Mouse (Mus musculus) layer of hippocampus, postnatal 10 days (tissue): Measurements from ENCODE around the gene Faf1. TPM values are rescaled to one million over a fixed set of nuclear protein-coding genes. Genes with fewer than 3 reads are reported as not detected.
"Not testable (repeated sequence)": the region's sequence is repeated elsewhere in the genome, so short reads cannot be mapped to it uniquely, and the experiment has no call there.

Source experiments
- DNase-seq, 2 experiments: peaks; one replicate each; pipeline ENCODE4 v3.0.0; 2021; ENCODE audit warnings: low spot score in 2 of 2
- total RNA-seq, 2 experiments: library from RNA; stranded (reverse); gene quantifications; 2 replicates each; pipeline ENCODE4 v1.2.3; 2021

Faf1 gene
- total RNA-seq, 2 experiments from 2014 or later: 31.6 to 33.7 TPM

DNA sequence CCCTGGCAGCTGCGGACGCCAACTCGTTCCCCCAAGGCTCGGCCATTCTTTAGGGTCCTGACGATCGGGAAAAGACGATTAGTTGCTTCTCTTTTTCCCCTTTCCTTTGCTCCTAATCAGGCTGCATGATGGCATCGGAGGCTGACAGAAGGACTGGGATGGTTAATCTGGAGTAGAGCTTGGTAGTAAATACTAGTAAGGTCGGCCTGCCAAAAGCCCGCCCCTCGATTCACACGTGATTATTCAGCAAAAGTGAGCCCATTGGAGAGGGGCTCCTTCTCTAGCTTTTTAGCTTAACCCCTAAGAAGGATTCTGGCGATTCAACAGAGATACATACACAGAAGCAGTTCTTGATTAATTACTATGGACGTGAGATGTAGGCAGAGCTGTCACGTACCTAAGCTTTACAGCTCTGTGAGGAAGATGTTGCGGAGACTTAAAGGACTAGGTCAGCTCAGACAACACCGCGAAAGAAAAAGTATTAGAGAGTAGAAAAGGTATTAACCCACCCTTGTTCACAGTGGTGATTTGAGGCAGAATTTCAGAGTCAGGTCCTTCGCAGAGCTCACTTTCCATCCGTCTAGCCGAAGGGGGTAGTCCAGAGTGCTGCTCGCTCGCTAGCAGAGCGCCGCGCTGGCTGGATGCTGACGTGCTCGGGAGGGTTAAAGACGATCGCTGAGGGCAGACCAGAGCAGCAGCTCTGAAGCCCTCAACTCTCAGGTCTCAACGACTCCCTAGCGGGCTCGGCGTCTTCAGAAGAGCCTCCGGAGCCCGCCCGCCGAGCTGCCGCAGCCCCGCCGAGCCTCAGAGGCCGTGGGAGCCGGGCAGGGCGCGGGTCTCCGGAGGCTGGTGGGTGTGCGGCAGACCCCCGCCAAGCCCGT is 11.0 kb upstream of the Faf1 start:
- DNase-seq: peak; percentile 67 to 70

DNA sequence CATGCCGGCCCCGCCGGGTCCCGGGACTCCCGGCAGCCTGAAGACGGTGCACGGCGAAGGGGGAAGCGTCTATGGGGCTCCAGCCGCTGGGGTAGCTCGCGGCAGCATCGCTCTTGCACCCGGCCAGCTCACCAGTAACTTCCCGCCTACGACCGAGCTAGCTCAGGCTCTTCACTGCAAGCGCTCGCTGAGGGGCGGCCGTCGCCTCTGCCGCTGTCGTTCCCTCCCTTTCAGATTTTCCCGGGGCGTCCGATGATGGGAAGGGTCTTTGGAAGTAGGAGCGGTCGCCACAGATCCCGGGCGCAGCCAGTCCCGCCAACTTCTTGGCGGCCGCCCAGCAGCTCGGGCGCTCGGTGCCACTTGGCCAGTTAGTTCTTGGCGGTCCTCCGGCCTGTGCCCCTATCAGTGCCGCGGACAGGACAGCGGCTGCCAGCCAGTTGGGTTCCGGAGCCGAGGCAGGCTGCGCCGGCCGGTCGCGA is 10.4 kb upstream of the Faf1 start:
- DNase-seq: peak; percentile 60 to 74

DNA sequence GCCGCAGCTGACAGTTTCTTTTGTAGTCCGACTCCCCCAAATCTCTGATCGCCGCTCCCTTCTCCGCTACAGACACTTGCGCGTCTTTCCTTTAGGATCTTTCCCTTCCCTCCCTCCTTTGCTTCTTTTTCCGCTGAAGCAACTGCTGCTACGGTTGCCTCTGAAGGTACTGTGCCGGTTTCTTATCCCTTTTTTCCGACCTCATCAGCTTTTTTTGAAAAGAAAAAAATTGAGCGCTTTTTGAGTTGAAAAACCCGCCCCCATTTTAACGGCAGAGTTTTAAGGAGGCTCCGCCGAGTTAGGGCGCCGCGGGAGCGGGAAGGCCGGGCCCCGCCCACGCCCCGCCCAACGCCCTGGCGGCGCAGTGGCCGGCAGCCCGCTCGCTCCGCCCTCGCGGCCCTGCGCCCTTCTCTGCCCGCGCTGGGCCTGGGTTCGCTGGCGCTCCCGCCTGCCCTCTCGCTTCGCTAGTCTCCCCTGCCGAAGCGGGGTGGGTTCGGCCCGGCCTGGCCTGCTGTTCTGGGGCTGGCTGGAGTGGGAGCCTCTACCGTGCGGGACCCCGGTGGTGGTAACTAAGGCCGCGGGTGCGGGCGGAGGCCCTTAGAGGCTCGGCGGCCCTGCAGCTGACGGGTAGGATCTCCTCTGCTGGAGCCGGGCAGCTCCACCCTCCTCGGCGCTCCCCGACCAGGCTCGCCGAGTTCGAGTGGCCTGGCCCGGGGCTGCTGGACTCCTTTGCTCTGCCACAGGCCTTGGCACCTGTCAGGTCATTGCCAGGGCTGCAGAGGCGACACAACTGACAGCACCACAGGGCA is 9.7 kb upstream of the Faf1 start, which contains the start of gene Cdkn2c:
Gene Cdkn2c, minus strand, starts transcription at position 729 of the 809 bp plus-strand sequence.
- DNase-seq: peak; percentile 74 to 84

DNA sequence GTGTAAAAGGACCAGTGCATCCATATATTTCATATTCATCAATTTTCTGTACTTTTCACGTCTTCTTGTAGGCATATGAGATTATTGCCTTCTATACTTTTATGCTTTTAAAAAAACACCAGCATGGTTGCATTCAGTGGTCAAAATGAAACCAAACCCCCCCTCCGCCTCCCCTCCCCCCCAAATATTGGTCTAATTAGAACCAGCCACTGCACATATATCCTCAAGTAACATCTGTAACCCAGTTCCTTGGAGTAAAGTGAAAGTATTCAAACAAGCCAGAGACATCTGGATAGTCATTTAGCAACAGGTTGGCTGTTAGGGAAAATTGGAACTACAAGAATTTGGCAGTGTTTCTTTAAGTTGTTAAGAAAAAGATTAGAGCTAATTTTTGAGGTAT is 8.9 kb upstream of the Faf1 start:
- no peak for DNase-seq

DNA sequence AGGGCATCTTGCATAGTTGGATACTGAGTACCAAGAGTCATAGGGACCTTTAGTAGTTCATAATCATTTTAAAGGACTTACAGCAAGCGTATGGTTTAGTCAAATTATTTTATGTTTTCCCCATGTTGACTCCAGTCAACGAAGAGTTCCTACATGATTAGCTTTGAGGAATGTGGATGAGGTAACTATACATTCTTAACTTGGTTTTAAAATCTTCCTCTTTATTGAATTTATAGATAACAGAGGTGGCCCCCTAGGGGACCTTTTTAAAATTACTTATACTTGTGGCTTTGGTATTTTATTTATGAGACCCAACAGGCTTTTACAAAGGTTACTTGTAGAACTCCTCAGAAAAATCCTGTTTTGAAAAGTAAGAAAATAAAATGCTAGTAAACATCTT is 6.2 kb upstream of the Faf1 start:
- no peak for DNase-seq

DNA sequence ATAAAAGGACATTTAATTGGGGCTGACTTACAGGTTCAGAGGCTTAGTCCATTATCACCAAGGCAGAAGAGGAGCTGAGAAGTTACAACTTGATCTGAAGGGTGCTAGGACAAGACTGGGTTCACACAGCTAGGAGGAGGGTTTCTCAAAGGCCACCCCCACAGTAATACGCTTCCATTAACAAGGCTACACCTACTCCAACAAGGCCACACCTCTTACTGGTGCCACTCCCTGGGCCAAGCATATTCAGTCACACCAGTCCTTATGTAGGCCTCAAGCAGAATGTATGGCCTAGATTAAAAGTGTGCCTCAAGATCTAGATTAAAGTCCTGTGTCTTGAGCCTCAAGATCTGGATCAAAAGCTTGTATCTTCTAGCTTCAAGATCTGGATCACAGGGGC is 4.4 kb upstream of the Faf1 start:
- DNase-seq: no peak

DNA sequence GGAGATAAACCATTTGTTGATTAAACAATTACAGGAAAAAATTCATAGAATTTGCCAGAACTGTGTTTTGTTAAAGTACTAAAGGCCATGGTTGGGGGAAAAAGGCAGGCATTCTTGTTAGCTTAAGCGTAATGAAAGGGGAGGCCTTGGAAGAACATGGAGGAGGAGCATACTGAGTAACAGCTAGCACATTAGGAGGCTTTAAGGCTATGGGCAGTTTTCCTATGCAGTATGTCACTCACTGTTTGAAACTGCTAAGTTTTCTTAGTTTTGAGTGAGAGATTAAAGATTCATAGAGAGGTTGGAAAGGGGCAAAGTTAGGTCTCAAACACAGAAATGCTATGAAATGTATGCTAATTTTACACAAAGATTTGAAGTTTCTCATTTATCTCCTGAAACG is 2.3 kb upstream of the Faf1 start:
- no peak for DNase-seq

DNA sequence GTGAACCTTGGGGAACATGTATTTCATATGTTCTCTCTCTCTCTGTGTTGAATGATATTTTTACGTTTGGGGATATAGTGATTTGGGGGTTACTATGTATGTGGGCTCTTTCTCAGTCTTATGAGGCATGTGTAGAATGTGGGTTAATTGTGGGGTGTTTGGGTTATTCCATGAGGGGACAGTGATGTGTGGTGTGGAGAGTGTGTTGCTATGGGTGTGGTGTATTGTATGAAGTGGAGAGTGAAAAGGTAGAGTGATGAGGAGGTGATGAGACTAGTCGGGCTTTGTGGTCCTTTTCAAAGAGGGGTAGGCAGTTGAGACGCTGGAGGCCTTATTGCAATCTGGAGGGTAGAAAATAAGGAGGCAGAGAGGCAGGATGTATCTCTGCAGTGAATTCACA is 833 bp downstream of the Faf1 start:
- no peak for DNase-seq

DNA sequence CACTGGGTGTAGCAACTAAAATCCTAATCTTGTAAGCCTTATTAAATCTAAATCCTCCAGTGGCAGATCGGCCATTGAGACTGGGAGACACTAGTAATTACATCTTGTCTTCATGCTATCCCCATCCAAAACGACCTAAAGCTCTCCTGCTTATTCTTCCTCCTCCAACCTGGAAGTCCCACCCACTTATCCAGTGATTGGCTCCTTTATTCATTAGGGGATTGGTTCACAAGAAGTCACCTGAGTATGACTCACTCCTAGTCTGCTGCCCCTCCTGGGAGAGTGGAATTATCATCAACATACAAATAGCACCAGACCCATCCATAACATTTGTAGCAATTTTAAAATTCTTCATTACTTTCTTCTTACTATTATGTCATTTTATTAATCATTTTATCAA is 7.2 kb downstream of the Faf1 start:
- no peak for DNase-seq

DNA sequence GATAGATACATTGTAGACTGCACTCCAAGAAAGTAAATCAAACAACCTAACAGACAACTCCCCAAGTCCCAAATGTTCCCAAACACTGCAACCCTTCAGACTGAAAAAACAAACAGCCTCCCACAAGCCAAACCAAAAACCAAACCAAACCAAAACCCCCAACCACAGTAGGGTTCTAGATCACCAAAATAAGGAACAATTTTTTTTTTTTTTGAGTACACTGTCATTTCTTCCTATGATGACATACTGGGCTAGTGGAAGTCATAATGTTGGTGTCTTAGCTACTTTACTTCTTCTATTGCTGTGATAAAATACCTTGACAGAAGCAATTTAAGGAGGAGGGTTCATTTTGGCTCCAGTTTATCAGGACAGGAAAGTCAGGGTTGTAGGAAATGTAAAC is 16.3 kb downstream of the Faf1 start:
- no peak for DNase-seq

DNA sequence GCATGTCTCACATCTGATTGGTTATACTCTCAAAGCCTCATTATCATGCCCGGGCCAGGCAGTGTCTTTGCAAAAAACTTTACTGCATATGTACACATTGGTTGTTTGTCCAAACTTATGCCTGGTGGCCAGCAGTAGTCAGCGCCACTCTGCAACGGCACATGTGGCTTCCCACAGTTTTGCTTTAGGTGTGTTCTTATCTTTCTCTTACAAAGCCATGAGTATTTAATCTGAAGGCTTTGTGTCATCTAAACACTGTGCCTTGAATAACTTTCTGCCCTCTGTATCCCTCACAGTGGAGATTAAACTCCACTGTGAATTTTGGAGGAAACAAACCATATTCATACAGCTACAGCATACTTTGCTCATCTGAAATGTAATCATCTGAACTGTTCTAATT is 24.3 kb downstream of the Faf1 start:
- not testable (repeated sequence) for DNase-seq

DNA sequence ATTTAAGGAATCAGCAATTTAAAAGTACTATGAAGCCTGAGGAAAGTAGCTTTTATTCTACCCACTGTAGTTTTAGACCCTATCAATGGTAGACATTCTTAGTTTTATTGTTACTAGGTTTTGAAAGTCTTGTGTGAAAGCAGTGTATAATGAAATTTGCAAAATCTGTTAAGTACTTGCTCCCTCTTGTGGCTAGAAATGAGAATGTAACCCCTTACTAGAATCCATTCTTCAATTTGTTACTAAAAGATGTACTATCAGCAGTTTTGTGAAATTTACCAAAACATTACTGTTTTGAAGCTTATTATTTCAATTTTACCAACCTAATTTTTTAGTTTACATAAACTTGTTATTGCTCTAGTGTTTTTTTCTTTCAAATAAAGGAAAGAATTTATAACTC is 27.2 kb downstream of the Faf1 start:
- DNase-seq: no peak

DNA sequence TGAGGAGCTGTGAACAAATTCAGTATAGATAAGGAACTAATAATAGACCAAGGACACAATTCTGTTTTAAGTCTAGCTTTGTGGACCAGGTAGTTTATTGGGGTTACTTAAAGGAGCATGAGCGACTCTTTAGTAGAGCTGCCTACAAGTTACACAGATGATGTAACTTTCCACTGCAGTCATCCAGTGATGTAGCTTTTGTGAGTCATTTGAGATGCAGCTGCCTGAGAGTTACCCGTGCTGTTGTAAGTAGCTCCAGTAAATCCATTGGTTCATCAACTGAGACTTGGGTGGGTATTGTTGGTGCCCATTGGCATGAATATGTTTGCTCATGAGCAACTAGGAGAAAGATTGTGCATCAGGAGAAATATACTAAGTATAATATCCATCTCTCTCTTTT is 29.0 kb downstream of the Faf1 start:
- DNase-seq: no peak

DNA sequence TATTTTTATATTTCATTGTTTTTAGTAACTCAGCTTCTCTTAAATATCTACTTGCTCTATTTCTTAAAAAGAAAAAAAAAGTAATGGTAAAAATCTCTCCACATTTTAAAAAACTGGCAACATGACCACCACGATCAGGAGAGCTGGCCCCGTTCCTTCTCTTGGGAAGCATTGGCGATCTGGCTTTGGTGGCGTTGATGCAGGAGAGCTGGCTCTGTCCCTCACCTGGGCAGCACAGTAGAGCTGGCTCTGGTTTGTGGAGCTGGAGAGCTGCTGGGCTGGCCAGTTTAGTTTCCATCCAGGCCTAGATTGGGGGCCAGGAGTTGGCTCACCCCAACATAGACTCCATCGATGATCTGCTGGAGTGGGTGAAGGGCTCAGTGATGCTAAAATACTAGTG is 42.9 kb downstream of the Faf1 start:
- DNase-seq: no peak

DNA sequence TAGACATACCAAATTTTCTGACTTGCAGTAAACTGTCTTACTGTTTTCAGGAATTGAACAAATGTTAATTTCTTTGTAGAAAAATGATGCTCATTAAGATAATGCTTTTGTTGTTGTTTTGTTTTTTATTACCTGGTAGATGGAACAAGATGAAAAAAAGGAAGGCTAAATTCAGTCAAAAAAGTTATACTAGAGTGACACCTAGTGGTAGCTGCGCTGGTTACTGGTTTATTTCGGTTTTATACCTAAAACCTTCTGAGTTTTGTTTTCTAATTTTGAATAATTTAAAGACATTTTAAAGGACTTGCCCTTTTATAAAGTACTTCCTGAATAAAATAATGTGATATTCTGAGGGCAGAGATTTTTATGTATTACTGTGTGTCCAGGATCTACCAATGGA is 52.9 kb downstream of the Faf1 start:
- DNase-seq: peak; percentile 26 to 36

DNA sequence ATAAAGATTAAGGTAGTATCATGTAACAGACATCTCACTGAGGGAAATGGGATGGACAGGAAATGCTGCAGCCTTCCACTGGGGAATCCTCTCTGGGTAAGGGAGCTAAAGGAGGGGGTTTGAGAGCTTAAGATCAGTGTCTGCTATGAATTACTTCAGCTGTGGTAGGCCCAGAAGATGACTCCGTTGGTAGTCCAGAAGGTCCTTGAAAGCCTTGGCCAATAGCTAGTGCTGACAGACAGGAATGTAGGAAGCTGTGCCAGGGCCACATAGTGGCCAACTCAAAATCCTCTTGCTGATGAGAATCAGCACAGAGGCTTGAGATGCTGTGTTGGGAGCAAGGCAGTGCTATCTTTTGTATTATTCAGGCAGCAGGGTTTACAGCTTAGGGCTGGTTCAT is 59.4 kb downstream of the Faf1 start:
- DNase-seq: no peak

DNA sequence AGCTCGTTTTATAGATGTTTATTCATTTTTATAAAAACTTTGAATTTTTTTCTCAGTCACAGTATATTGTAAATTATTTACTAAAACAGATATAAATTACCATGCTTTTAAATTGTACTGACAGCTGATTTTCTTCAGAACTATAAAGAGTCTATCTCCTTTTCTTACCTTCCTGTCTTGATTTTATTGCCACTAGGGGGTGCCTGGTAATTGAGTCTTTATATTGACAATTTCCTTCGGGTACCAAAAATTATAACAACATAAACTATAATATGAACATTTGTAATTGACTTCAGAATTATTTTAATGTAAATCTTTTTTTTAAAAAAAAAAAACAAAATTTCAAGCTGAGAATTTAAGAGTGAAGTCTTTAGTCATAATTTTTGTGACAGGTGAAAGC is 67.6 kb downstream of the Faf1 start:
- no peak for DNase-seq

DNA sequence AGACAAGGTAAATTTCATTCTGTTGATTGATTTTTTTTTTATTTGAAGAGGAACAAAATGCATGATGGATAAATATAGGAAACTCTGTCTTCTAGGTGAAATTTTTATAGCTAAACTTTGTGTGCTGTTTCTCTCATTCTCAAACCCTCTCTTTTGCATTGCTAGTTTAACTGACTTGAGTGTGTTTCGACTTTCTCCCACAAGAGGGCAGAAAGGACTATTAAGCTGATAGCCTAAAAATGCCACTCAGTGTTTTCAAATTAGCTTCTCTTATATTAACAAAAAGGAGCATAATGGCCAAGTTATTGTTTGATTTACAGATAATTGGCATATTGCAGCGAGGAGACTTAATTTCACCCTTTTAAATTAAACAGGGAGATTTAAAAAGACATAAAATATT is 82.6 kb downstream of the Faf1 start:
- DNase-seq: peak; percentile 58 to 67

DNA sequence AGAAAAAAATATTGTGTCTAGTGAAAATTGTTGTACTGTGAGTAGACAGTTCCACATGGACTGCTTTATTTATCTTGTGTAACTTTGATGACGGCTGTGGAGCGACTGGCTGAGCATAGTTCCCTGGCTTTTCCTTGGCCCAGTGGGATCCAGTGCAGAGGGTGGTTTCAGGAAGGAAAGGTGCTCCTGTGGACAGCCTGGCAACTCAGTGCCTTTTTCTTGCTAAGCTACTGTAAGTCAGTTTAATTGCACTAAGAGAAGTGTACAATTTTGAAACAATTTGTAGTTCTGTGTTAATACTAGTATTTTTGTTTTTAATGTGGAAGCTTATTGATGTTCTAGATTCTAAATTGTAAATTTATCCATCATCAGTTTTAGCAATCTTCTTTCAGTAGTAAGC is 83.5 kb downstream of the Faf1 start:
- DNase-seq: no peak

DNA sequence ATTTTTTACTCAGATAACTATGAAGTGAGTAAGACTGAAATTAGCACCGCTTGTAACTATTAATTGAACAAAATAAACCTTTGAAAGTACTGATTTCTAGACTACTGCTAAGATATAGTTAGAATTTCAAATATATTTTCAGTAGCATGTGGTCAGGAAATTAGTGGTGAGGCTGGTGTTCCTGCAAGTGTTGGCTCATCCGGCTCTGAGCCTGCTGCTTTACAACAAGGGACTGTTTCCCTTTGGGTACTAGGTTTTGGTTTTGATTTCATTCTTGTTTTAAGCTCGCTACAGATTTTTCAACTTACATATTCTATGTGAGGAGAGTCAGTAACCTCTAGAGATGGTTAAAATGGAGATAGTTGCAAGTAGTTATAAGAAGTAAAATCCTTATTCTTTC is 84.1 kb downstream of the Faf1 start:
- no peak for DNase-seq

DNA sequence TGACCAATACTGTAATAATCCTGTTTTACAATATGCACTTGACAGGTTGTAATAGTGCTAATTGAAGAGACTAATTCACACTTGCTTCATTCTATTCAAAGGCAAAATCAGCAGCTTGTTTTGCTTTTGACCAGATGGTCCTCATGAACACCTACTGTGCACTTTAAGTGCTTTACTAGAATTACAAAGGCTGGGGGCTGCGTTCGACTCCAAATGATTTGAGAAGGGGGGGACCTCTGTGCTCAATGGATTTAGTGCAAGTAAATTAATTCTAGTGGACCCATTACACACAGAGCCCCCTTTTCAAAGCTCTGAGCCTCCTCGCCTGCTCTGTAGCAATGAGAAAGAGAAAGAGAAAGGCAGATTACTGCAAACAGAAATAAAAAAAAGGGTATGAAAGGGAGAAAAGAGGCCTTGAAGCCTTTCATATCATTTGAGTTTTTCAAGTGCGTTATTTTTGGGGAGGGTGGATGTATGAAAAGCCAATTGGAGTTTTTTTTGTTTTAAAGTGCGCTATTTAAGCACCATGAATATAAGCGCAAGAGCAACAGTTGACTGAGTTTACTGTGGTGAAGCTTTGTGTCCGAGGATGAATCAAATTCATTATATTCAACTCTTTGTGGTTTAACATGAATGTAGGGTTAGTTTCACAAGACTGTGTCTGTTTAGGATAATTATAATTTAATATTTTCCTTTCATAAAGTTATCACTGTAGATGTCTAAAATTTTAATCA is 86.5 kb downstream of the Faf1 start:
- DNase-seq: peak; percentile 17 to 29

DNA sequence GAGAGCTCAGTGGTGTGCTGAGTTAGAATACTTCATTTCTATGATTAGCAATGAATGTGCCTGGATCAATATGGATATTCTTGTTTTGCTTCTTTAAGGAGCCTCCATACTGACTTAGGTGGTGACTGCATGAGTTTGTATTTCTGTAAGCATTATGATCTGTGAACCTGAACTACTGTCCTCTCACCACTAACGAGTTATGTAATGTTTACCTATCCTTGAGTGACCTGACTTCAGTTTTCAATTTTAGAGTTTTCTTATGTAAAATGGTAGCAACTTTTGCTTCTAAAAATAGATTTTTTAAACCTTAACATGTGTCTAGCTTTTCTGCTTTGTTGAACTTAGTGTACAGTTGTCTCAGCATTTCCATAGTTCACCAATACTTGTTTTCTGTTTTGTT is 92.7 kb downstream of the Faf1 start:
- DNase-seq: no peak
